Mouse (Mus musculus) hindbrain, embryonic 12.5 days (tissue): ENCODE results near the gene Tmem87a. TPM values are rescaled to one million over a fixed set of nuclear protein-coding genes. Genes with fewer than 3 reads are reported as not detected.
A peak's percentile ranks its signal among the peaks of the same experiment; 100 is the strongest.

Experiments
- ATAC-seq: fragments of 200-750 bp; cut with Nextera tagmentation; 2 replicates; pipeline ENCODE4 v1.8.0; 2017; ENCODE audit warnings: moderate TSS enrichment; ENCODE audit not compliant: low FRiP score
- H3K27ac ChIP-seq: fragments of 300-500 bp; sonication (generic); 2 replicates; pipeline ENCODE4 v1.5.1; 2016; ENCODE audit warnings: mild to moderate bottlenecking
- H3K27me3 ChIP-seq: fragments of 300-500 bp; sonication (generic); 2 replicates; pipeline ENCODE4 v1.6.1; 2016; ENCODE audit warnings: mild to moderate bottlenecking
- H3K36me3 ChIP-seq: fragments of 300-500 bp; sonication (generic); 2 replicates; pipeline ENCODE4 v1.6.1; 2016; ENCODE audit warnings: mild to moderate bottlenecking
- H3K4me1 ChIP-seq: fragments of 300-500 bp; sonication (generic); 2 replicates; pipeline ENCODE4 v1.6.1; 2016
- H3K4me2 ChIP-seq: fragments of 300-500 bp; sonication (generic); replicated peaks from 2 replicates; pipeline ENCODE4 v1.6.1; 2016; ENCODE audit warnings: mild to moderate bottlenecking
- H3K4me3 ChIP-seq: fragments of 300-500 bp; sonication (generic); 2 replicates; pipeline ENCODE4 v1.5.1; 2016; ENCODE audit warnings: mild to moderate bottlenecking
- H3K9ac ChIP-seq: fragments of 300-500 bp; sonication (generic); 2 replicates; pipeline ENCODE4 v1.6.1; 2016; ENCODE audit warnings: mild to moderate bottlenecking, moderate library complexity
- H3K9me3 ChIP-seq: fragments of 300-500 bp; sonication (generic); replicated peaks from 2 replicates; pipeline ENCODE4 v1.6.1; 2016; ENCODE audit warnings: mild to moderate bottlenecking
- WGBS: fragments of 180-500 bp; shearing (Covaris S2); methylation state at CpG from one replicate; pipeline ENCODE4 v1.1.7; 2016; 5-methylcytosine and 5-hydroxymethylcytosine counted together
- polyA plus RNA-seq: library from polyadenylated mRNA; unstranded; fragments of >200 nt; fragmentation: Nextera tagmentation; extraction: Ambion mirVana; gene quantifications from 2 replicates; pipeline ENCODE4 v1.2.1, GENCODE M21; 2016

Gene Tmem87a
- polyA plus RNA-seq, 1 experiment from 2014 or later, result 7.3 TPM

DNA sequence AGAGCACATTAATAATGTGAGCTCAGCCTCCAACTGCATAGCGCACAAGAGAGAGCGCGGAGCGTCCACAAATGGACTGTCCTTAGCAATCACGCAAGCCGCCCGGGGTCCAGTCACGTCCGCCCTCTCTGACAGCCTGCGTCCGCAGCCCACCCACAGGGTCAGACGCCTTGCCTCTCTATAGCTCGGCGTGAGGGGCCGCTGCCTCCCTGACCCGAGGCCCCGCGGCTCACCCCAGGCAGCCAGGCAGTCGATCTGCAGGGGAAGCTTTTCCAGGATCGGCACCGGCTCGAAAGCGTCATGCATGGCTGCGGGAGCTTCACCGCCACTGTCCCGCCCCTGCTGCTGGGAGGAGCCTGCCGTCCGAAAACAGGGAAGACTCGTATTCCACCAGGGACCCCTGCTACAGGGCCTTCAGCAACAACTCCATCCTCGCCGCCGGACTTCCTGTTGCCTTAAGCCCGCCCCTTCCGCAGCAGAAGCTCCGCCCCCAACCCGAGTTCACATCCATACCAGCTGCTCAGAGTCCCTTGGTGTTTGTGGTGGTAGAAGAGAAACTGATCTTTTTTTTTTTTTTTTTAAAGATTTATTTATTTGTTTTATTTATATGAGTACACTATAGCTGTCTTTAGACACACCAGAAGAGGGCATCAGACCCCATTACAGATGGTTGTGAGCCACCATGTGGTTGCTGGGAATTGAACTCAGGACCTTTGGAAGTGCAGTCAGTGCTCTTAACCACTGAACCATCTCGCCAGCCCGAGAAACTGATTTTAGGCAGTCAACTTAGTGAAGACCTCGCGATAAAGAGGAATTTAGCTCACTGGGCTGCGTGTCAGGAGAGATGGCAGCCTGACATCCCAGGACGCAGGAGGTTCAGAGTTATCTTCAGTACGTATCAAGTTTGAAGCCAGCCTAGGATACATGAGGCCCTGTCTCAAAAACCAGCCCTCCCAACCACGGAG lies 50.9 kb downstream of the Tmem87a start, which contains the start of gene Vps39:
Gene Vps39 (minus strand): TSS at position 456 of the 965 bp plus-strand sequence.
- peak within 1 kb of the TSS; percentile 83 for H3K27ac ChIP-seq
- no peaks in the 10 kb centered on the region for H3K9me3 ChIP-seq
- WGBS, result 12% methylated on average over 44 of the region's 44 CpGs
- H3K9ac ChIP-seq, result peak within 1 kb of the TSS; percentile 91
- peak within 1 kb of the TSS; percentile 95 for H3K4me3 ChIP-seq
- peak; percentile 98 for ATAC-seq
- peak within 1 kb of the TSS; percentile 62 for H3K4me2 ChIP-seq
- H3K4me1 ChIP-seq, result peaks cover 13% of the 10 kb centered on the region
- no peaks in the 10 kb centered on the region for H3K27me3 ChIP-seq
- H3K36me3 ChIP-seq, result peaks cover 47% of the 10 kb centered on the region

DNA sequence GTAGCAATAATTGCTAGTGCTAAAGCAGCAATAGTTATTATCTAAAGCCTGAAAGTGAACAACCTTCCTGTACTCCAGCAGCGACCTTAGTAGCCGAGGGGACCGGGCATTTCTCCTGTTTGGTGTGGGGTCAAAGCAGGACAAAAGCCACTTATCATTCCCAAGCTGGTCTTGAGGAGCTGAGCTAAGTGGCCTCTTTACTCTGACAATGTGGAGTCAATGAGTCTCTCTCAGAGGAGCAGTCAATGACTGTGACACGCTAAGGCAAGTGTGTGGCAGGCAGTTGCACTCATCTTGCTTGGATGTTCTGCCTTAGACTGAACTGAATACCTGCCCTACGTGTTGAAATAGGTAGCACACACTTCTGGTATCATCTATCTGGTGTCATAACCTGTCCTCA lies 52.6 kb downstream of the Tmem87a start:
- H3K4me3 ChIP-seq, result no peak overlapping the region
- no peaks in the 10 kb centered on the region for H3K9me3 ChIP-seq
- H3K9ac ChIP-seq, result no peak overlapping the region
- no peak overlapping the region for H3K4me2 ChIP-seq
- WGBS, result 83% methylated on average over 5 of the region's 5 CpGs
- no peak overlapping the region for H3K27ac ChIP-seq
- H3K4me1 ChIP-seq, result peaks cover 13% of the 10 kb centered on the region
- H3K27me3 ChIP-seq, result no peaks in the 10 kb centered on the region
- no peak for ATAC-seq
- peaks cover 51% of the 10 kb centered on the region for H3K36me3 ChIP-seq

DNA sequence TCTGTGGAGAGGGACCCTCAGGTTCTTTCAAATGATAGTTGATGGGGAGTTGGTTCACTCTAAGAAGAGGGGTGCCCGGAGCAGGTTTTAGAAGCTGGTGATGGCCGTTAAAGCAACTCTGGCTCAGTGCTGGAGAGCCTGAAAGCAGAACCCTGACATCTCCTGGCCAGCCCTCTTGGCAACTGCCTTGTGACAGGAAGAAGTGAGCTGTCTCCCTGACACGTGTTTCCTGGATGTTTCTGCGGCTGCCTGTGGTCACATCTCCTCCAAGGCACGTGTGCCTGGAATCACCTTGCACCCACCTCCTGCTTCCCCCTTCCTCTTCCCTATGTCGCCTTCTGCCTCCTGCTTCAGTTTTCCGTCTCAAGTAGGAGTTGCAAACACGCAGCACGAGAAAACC lies 55.8 kb downstream of the Tmem87a start:
- no peak overlapping the region for H3K27ac ChIP-seq
- ATAC-seq, result no peak
- no peaks in the 10 kb centered on the region for H3K9me3 ChIP-seq
- no peaks in the 10 kb centered on the region for H3K27me3 ChIP-seq
- peaks cover 60% of the 10 kb centered on the region for H3K36me3 ChIP-seq
- H3K9ac ChIP-seq, result no peak overlapping the region
- no peak overlapping the region for H3K4me3 ChIP-seq
- no peak overlapping the region for H3K4me2 ChIP-seq
- WGBS, result 83% methylated on average over 9 of the region's 9 CpGs
- peaks cover 13% of the 10 kb centered on the region for H3K4me1 ChIP-seq

DNA sequence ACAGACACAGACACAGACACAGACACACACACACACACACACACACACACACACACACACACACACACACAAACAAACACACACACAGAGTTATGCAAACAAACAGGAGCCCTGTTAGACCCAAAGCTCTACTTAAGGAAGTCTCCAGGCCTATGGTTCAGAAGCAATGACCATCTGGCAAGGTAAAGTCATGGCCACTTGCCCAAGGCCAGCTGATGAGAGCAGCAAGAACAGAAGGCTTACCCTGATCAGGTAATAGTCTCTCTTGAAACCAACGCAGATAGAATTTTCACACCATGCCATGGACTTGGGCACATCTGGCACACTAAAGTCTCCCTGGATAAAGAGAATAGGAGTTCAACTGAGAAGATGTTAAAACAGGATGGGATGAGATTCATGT lies 62.2 kb downstream of the Tmem87a start:
- Histone ChIP-seq H3K27me3 (no peaks in the 10 kb centered on the region), H3K36me3 (peaks cover 85% of the 10 kb centered on the region), H3K9me3 (no peaks in the 10 kb centered on the region), H3K9ac (no peak overlapping the region), H3K4me3 (no peak overlapping the region), H3K27ac (no peak overlapping the region), H3K4me2 (no peak overlapping the region), H3K4me1 (no peaks in the 10 kb centered on the region)
- WGBS, result 100% methylated on average over 1 of the region's 1 CpGs
- ATAC-seq, result no peak

DNA sequence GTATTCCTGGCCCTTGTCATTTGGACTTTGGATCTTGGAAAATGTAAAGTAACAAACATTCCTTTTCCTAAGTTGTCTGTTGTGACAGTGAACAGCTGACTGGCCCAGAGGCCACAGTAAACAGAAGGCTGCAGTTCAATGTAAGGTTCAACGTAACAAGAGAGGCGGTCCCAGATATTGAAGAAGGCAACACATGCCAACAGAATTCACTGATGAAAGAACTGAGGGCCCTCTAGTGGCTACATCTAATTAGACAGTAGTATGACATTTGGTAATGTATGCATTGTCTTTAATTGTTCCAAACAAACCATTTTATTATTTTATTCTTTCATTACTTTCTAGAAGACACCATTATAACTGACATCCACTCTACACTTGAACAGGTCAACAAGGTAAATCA lies 66.0 kb downstream of the Tmem87a start:
- peaks cover 79% of the 10 kb centered on the region for H3K36me3 ChIP-seq
- H3K4me2 ChIP-seq, result no peak overlapping the region
- H3K4me3 ChIP-seq, result no peak overlapping the region
- ATAC-seq, result no peak
- H3K9me3 ChIP-seq, result no peaks in the 10 kb centered on the region
- no peak overlapping the region for H3K27ac ChIP-seq
- 83% methylated on average over 2 of the region's 2 CpGs for WGBS
- no peaks in the 10 kb centered on the region for H3K4me1 ChIP-seq
- H3K27me3 ChIP-seq, result no peaks in the 10 kb centered on the region
- H3K9ac ChIP-seq, result no peak overlapping the region

DNA sequence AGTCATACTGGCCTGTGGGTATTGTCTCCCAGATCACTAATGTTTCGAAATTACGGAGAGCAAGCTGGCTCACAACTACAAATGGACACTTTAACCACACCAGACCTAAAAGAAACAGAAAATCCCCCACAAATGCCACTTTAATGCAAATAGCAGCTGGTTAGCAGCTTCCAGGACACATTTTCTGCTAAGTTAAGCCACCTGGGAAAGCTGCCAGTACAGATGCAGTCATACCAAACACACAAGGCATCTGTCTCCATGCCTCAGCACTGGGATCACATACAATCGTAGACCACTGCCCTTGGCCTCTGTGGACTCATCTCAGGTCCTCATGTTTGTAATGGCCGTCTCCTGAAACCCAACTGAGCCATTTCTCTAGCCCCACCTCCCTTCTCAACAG lies 72.3 kb downstream of the Tmem87a start:
- Histone ChIP-seq H3K36me3 (peaks cover 79% of the 10 kb centered on the region), H3K4me2 (no peak overlapping the region), H3K4me1 (no peaks in the 10 kb centered on the region), H3K27me3 (no peaks in the 10 kb centered on the region), H3K4me3 (no peak overlapping the region), H3K9ac (no peak overlapping the region), H3K9me3 (no peaks in the 10 kb centered on the region), H3K27ac (no peak overlapping the region)
- no peak for ATAC-seq
- WGBS, result 91% methylated on average over 4 of the region's 4 CpGs

DNA sequence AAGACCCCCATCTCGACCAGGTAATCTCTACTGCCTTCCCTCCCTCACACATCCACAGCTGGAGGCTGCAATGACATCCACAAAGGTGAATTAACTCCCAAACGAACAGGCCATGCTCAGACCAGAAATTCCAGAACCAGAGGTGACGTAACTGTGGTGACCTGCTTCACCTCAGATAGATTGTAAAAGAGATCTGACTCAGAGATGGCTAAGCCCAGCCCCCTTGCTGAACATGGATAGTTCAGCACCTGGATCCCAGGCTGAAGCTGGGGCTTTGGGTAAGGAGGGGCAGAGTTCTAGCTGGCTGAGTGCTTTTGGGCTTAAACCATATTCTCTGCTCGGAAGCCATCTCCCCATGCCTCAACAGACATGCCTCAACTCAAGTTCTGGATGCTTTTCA lies 88.8 kb downstream of the Tmem87a start:
- no peaks in the 10 kb centered on the region for H3K27me3 ChIP-seq
- 77% methylated on average over 4 of the region's 4 CpGs for WGBS
- H3K9me3 ChIP-seq, result no peaks in the 10 kb centered on the region
- no peak overlapping the region for H3K4me3 ChIP-seq
- H3K4me1 ChIP-seq, result no peaks in the 10 kb centered on the region
- ATAC-seq, result no peak
- no peak overlapping the region for H3K9ac ChIP-seq
- H3K4me2 ChIP-seq, result no peak overlapping the region
- no peak overlapping the region for H3K27ac ChIP-seq
- H3K36me3 ChIP-seq, result peaks cover 38% of the 10 kb centered on the region

DNA sequence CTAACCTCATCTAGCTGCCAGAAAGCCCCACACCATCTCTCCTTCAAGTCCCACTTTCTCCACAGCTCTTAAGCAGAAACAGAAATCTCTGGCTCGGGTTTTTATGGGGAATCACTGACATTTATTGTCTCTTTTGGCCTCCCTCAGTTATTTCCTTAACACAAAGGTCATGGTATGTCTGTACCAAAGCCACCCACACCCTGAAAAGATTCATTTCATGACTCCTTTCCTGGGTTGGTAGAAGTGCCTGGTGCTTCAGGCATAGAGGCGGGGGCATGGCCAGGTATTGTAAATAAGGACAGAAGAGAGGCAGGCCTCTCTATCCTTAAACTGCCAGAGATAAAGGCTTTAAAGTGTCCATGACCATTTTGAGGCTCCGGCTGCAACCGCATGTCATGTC lies 89.4 kb downstream of the Tmem87a start:
- H3K9me3 ChIP-seq, result no peaks in the 10 kb centered on the region
- H3K9ac ChIP-seq, result no peak overlapping the region
- H3K4me2 ChIP-seq, result no peak overlapping the region
- whole genome bisulfite sequencing, result 88% methylated on average over 4 of the region's 4 CpGs
- H3K27ac ChIP-seq, result no peak overlapping the region
- H3K27me3 ChIP-seq, result no peaks in the 10 kb centered on the region
- H3K4me1 ChIP-seq, result no peaks in the 10 kb centered on the region
- no peak for ATAC-seq
- no peak overlapping the region for H3K4me3 ChIP-seq
- H3K36me3 ChIP-seq, result peaks cover 35% of the 10 kb centered on the region

DNA sequence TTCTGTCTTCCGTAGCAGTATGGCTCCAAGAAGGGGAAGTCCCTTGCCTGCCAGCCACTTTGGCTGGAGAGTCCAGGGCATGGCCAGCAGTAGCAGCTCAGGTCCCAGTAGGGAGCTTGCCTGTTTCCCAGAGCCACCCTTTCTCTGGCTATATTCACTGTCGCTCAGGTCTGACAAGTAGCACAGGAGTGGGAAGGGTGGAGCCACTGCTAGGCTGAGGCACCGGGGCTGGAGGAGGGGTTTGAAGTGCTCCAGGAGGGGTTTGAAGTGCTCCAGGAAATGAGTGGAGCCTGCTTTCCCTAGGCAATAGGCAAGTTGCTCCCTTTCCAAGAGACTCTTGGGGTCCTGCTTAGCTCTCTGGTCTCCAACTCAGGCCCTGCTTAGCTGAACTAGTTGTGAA lies 89.9 kb downstream of the Tmem87a start, which contains the start of gene Pla2g4f:
Gene Pla2g4f (minus strand): TSS at position 190 of the 400 bp plus-strand sequence.
- WGBS, result 71% methylated on average over 3 of the region's 3 CpGs
- ATAC-seq, result no peak
- Histone ChIP-seq H3K9me3 (no peaks in the 10 kb centered on the region), H3K36me3 (peaks cover 29% of the 10 kb centered on the region), H3K27me3 (no peaks in the 10 kb centered on the region), H3K4me2 (no peak within 1 kb of the TSS), H3K4me3 (no peak within 1 kb of the TSS), H3K27ac (no peak within 1 kb of the TSS), H3K9ac (no peak within 1 kb of the TSS), H3K4me1 (no peaks in the 10 kb centered on the region)

DNA sequence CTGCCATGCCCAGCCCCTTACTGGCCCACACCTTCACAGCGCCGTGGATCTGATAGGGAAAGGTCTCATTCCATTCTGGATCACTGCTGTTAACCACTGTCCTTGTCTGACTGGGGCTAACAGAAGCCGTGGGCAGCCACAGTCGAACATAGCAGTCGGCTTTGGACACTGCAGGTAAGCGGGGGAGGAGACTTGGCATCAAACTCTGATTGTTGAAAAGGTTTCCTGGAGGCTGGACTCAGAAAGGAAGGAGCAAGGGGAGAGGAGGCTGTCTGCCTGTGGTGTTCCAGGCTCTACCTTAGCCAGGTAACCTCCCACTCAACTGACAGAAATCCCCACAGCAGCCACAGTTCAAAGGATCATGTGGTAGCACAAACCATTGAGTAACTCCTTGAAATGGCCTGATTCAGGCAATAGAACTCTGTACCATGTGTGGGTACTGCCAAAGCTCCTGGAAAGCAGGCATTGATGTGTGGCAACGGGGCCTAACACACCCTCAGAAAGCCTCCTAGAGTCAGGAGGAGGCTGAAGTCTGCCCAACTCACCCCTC lies 91.6 kb downstream of the Tmem87a start:
- H3K9me3 ChIP-seq, result no peaks in the 10 kb centered on the region
- no peaks in the 10 kb centered on the region for H3K4me1 ChIP-seq
- 82% methylated on average over 7 of the region's 7 CpGs for WGBS
- H3K4me3 ChIP-seq, result no peak overlapping the region
- no peak overlapping the region for H3K9ac ChIP-seq
- no peak overlapping the region for H3K27ac ChIP-seq
- no peaks in the 10 kb centered on the region for H3K27me3 ChIP-seq
- peaks cover 14% of the 10 kb centered on the region for H3K36me3 ChIP-seq
- H3K4me2 ChIP-seq, result no peak overlapping the region
- no peak for ATAC-seq
